Mouse (Mus musculus) MEL (cell line): ENCODE results near the gene Hdac7.

Experiments used
- CTCF ChIP-seq, 3 experiments: IDR thresholded peaks in 2 of 3; conservative IDR thresholded peaks in 1 of 3; 2 replicates each; pipeline ENCODE4 v1.5.1; 2011 to 2012; ENCODE audit warnings: low read length in 3 of 3, low read depth in 2 of 3, mild to moderate bottlenecking in 2 of 3, improper control_type of control experiment in 1 of 3, inconsistent platforms in 1 of 3, mixed read lengths in 1 of 3, moderate library complexity in 1 of 3; ENCODE audit not compliant: control insufficient read depth in 1 of 3, insufficient read depth in 1 of 3, poor library complexity in 1 of 3, severe bottlenecking in 1 of 3
- MAZ ChIP-seq: IDR thresholded peaks from 2 replicates; pipeline ENCODE4 v1.6.1; 2012; ENCODE audit warnings: low read depth, mild to moderate bottlenecking, inconsistent platforms, low read length, improper control_type of control experiment
- ZNF384 ChIP-seq: IDR thresholded peaks from 2 replicates; pipeline ENCODE4 v1.6.1; 2012; ENCODE audit warnings: low read depth, mild to moderate bottlenecking, inconsistent platforms, low read length, improper control_type of control experiment

GRCm38 (mm10) chr15:97821983-97822363, 22.3 kb downstream of the Hdac7 start:
- TF ChIP-seq MAZ (no peak), ZNF384 (no peak), CTCF (IDR thresholded peaks at IDR 0.05 in 2 of 3, conservative IDR thresholded peaks at IDR 0.05 in 1 of 3; ENCODE audit: control insufficient read depth in 1 of 3, insufficient read depth in 1 of 3, low read depth in 2 of 3, low read length in 3 of 3, poor library complexity in 1 of 3, severe bottlenecking in 1 of 3) (no peak)
